Mouse (Mus musculus) heart, embryonic 15.5 days (tissue): ENCODE measurements at regions not wholly inside any gene's neighbourhood (a gene's known extent, or its start where the extent isn't known, plus 50 kb on each side); places are given as distances from the start of the nearest gene placed in this dataset.

Experiments
- ATAC-seq: fragments of 200-750 bp; cut with Nextera tagmentation; replicated peaks from 2 replicates; pipeline ENCODE4 v1.8.0; 2017; ENCODE audit warnings: low read depth, moderate TSS enrichment; ENCODE audit not compliant: insufficient number of reproducible peaks, insufficient read depth, low FRiP score
- H3K27ac ChIP-seq: fragments of 300-500 bp; sonication (generic); 2 replicates; pipeline ENCODE4 v1.5.1; 2015; ENCODE audit warnings: mild to moderate bottlenecking, inconsistent platforms
- H3K27me3 ChIP-seq: fragments of 300-500 bp; sonication (generic); 2 replicates; pipeline ENCODE4 v1.6.1; 2015; ENCODE audit warnings: inconsistent platforms
- H3K36me3 ChIP-seq: fragments of 300-500 bp; sonication (generic); 2 replicates; pipeline ENCODE4 v1.6.1; 2015; ENCODE audit warnings: mild to moderate bottlenecking, inconsistent platforms
- H3K4me1 ChIP-seq: fragments of 300-500 bp; sonication (generic); replicated peaks from 2 replicates; pipeline ENCODE4 v1.6.1; 2015; ENCODE audit warnings: inconsistent platforms
- H3K4me2 ChIP-seq: fragments of 300-500 bp; sonication (generic); 2 replicates; pipeline ENCODE4 v1.6.1; 2015; ENCODE audit warnings: inconsistent platforms, mild to moderate bottlenecking, moderate library complexity
- H3K4me3 ChIP-seq: fragments of 300-500 bp; sonication (generic); 2 replicates; pipeline ENCODE4 v1.5.1; 2015; ENCODE audit warnings: mild to moderate bottlenecking, inconsistent platforms
- H3K9ac ChIP-seq: fragments of 300-500 bp; sonication (generic); 2 replicates; pipeline ENCODE4 v1.6.1; 2015; ENCODE audit warnings: mild to moderate bottlenecking, inconsistent platforms
- H3K9me3 ChIP-seq: fragments of 300-500 bp; sonication (generic); replicated peaks from 2 replicates; pipeline ENCODE4 v1.6.1; 2016; ENCODE audit warnings: inconsistent platforms
- WGBS: fragments of 180-500 bp; shearing (Covaris S2); methylation state at CpG from one replicate; pipeline ENCODE4 v1.1.7; 2015; ENCODE audit warnings: mixed read lengths; 5-methylcytosine and 5-hydroxymethylcytosine counted together

- Histone ChIP-seq H3K27ac (no peak overlapping the region), H3K4me2 (no peak overlapping the region), H3K9ac (no peak overlapping the region), H3K4me3 (no peak overlapping the region), H3K4me1 (0 out of 2 replicates have a peak, but pooled peaks cover 3% of the 10 kb centered on the region), H3K27me3 (no peaks in the 10 kb centered on the region), H3K9me3 (no peaks in the 10 kb centered on the region), H3K36me3 (no peaks in the 10 kb centered on the region)
- ATAC-seq, result no peak
These were observed 118.4 kb upstream of the Lhcgr start for GRCm38 (mm10) chr17:88910144-88910543.

- Histone ChIP-seq H3K27me3 (no peaks in the 10 kb centered on the region), H3K9ac (no peak overlapping the region), H3K36me3 (no peaks in the 10 kb centered on the region), H3K4me2 (no peak overlapping the region), H3K9me3 (no peaks in the 10 kb centered on the region), H3K27ac (no peak overlapping the region), H3K4me1 (no peaks in the 10 kb centered on the region), H3K4me3 (no peak overlapping the region)
- 67% methylated on average over 1 of the region's 1 CpGs for WGBS
- ATAC-seq, result no peak
These were observed 110.0 kb upstream of the Lhcgr start for GRCm38 (mm10) chr17:88901742-88902141.

GRCm38 (mm10) chr17:88900904-88901303, 109.1 kb upstream of the Lhcgr start:
- Histone ChIP-seq H3K4me2 (no peak overlapping the region), H3K27ac (no peak overlapping the region), H3K27me3 (no peaks in the 10 kb centered on the region), H3K4me3 (no peak overlapping the region), H3K9ac (no peak overlapping the region), H3K36me3 (no peaks in the 10 kb centered on the region), H3K4me1 (no peaks in the 10 kb centered on the region), H3K9me3 (no peaks in the 10 kb centered on the region)
- WGBS, result 80% methylated on average over 2 of the region's 2 CpGs
- no peak for ATAC-seq

- no peak overlapping the region for H3K4me3 ChIP-seq
- H3K9ac ChIP-seq, result no peak overlapping the region
- no peaks in the 10 kb centered on the region for H3K27me3 ChIP-seq
- WGBS, result 65% methylated on average over 11 of the region's 11 CpGs
- no peak for ATAC-seq
- H3K4me2 ChIP-seq, result no peak overlapping the region
- no peaks in the 10 kb centered on the region for H3K36me3 ChIP-seq
- no peaks in the 10 kb centered on the region for H3K9me3 ChIP-seq
- H3K27ac ChIP-seq, result no peak overlapping the region
- H3K4me1 ChIP-seq, result no peaks in the 10 kb centered on the region
These were observed 107.2 kb upstream of the Lhcgr start for GRCm38 (mm10) chr17:88898705-88899668.

- Histone ChIP-seq H3K4me1 (no peaks in the 10 kb centered on the region), H3K36me3 (no peaks in the 10 kb centered on the region), H3K27me3 (no peaks in the 10 kb centered on the region), H3K4me2 (no peak overlapping the region), H3K9ac (no peak overlapping the region), H3K9me3 (no peaks in the 10 kb centered on the region), H3K27ac (no peak overlapping the region), H3K4me3 (no peak overlapping the region)
- ATAC-seq, result no peak
These were observed 101.7 kb upstream of the Lhcgr start for GRCm38 (mm10) chr17:88893451-88893850.

GRCm38 (mm10) chr17:88885526-88885925, 93.7 kb upstream of the Lhcgr start:
- Histone ChIP-seq H3K4me3 (no peak overlapping the region), H3K27me3 (no peaks in the 10 kb centered on the region), H3K27ac (no peak overlapping the region), H3K36me3 (no peaks in the 10 kb centered on the region), H3K9ac (no peak overlapping the region), H3K9me3 (no peaks in the 10 kb centered on the region), H3K4me1 (no peaks in the 10 kb centered on the region; the same call in 1 of the 2 replicates), H3K4me2 (no peak overlapping the region)
- 66% methylated on average over 3 of the region's 3 CpGs for WGBS
- ATAC-seq, result no peak

- Histone ChIP-seq H3K4me1 (no peaks in the 10 kb centered on the region; the same call in 1 of the 2 replicates), H3K9me3 (no peaks in the 10 kb centered on the region), H3K36me3 (no peaks in the 10 kb centered on the region), H3K4me2 (no peak overlapping the region), H3K4me3 (no peak overlapping the region), H3K9ac (no peak overlapping the region), H3K27me3 (no peaks in the 10 kb centered on the region), H3K27ac (no peak overlapping the region)
- no peak for ATAC-seq
- 44% methylated on average over 1 of the region's 1 CpGs for WGBS
These were observed 87.9 kb upstream of the Lhcgr start for GRCm38 (mm10) chr17:88879736-88880135.

- Histone ChIP-seq H3K36me3 (no peaks in the 10 kb centered on the region), H3K27ac (no peak overlapping the region), H3K27me3 (no peaks in the 10 kb centered on the region), H3K9me3 (no peaks in the 10 kb centered on the region), H3K9ac (no peak overlapping the region), H3K4me2 (no peak overlapping the region), H3K4me1 (no peaks in the 10 kb centered on the region), H3K4me3 (no peak overlapping the region)
- no peak for ATAC-seq
- 66% methylated on average over 4 of the region's 4 CpGs for WGBS
These were observed 78.7 kb upstream of the Lhcgr start for GRCm38 (mm10) chr17:88870342-88870985.

GRCm38 (mm10) chr17:88864631-88865030, 72.8 kb upstream of the Lhcgr start:
- Histone ChIP-seq H3K4me1 (no peaks in the 10 kb centered on the region), H3K9ac (no peak overlapping the region), H3K9me3 (no peaks in the 10 kb centered on the region), H3K36me3 (no peaks in the 10 kb centered on the region), H3K4me3 (no peak overlapping the region), H3K4me2 (no peak overlapping the region), H3K27ac (no peak overlapping the region), H3K27me3 (no peaks in the 10 kb centered on the region)
- 53% methylated on average over 7 of the region's 7 CpGs for whole genome bisulfite sequencing
- ATAC-seq, result no peak

- H3K36me3 ChIP-seq, result no peaks in the 10 kb centered on the region
- H3K9ac ChIP-seq, result no peak overlapping the region
- H3K27ac ChIP-seq, result no peak overlapping the region
- no peaks in the 10 kb centered on the region for H3K27me3 ChIP-seq
- no peak overlapping the region for H3K4me3 ChIP-seq
- ATAC-seq, result peak; percentile 60; the same call in 1 of the 2 replicates
- no peaks in the 10 kb centered on the region for H3K9me3 ChIP-seq
- WGBS, result 30% methylated on average over 5 of the region's 5 CpGs
- H3K4me1 ChIP-seq, result no peaks in the 10 kb centered on the region
- no peak overlapping the region for H3K4me2 ChIP-seq
These were observed 72.4 kb upstream of the Lhcgr start for GRCm38 (mm10) chr17:88864214-88864613.

- Histone ChIP-seq H3K4me3 (no peak overlapping the region), H3K27me3 (no peaks in the 10 kb centered on the region), H3K27ac (no peak overlapping the region), H3K36me3 (no peaks in the 10 kb centered on the region), H3K9ac (no peak overlapping the region), H3K9me3 (no peaks in the 10 kb centered on the region), H3K4me1 (no peaks in the 10 kb centered on the region), H3K4me2 (no peak overlapping the region)
- 70% methylated on average over 2 of the region's 2 CpGs for WGBS
- no peak for ATAC-seq
These were observed 69.3 kb upstream of the Lhcgr start for GRCm38 (mm10) chr17:88861128-88861527.
